Comparison of ENCODE assay signal across 18 mouse cellular contexts in the genomic region with DNA sequence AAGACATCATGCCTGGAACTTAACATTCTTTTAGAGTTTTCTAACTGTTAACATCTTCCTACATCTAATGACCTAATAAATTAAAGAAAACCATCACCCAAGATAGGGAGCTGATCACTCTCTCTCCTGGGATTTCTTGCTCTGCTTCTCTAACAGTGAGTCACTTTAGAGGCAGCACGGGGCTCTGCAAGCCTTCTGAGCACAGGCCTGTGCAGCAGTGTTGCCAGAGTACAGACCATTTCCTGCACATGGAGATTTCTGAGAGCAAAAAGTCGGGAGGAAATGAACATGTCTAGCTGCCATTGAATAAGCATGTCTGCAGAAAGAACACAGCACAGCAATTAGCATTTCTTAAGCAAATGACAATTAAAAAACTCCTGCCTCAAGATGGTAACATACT.
DNase-seq lines count a peak whose midpoint lies in the region; TF ChIP-seq lines count a peak whose summit lies in the region.
"Had no signal": no experiment of that assay in that cellular context is flagged by ENCODE, and none has a peak within 500 bp of the region (broad histone marks: within the 10 kb centered on the region; RNA-seq: fewer than 3 reads in every experiment).

No protein-coding gene starts in this region.

- intact Hi-C loops in gastrocnemius, adult 2 months (cut with DNase I) = no loop called here

- peaks cover 80% of the 10 kb centered on the region for H3K79me3 ChIP-seq in C2C12 (ENCODE audit: low read depth)

- no peak for DNase-seq in gastrocnemius, adult 2 months
- DNase-seq in gastrocnemius, postnatal 4 days (ENCODE audit: low spot score in 2 of 2) = no peak
- peak; percentile 14 for DNase-seq in kidney, adult 9 months
- DNase-seq in kidney, postnatal 36 days = no peak
- DNase-seq in cerebellum, postnatal 14 days = no peak
- no peak for DNase-seq in ovary, adult 18-20 months (ENCODE audit: low spot score)
- DNase-seq: adrenal gland, adult 2 months; cerebellum, adult 9-10 months; layer of hippocampus, adult 9-11 months; thymus, postnatal 14 days had no signal

- peaks cover 95% of the 10 kb centered on the region for H3K79me2 ChIP-seq in C2C12 (ENCODE audit: control insufficient read depth, insufficient read depth)

- H3K4me1 ChIP-seq in embryonic fibroblast, embryonic 13.5 days (ENCODE audit: control insufficient read depth, insufficient read depth, low read length) = peaks cover 20% of the 10 kb centered on the region
- H3K4me1 ChIP-seq: embryonic facial prominence, embryonic 15.5 days; forebrain, embryonic 12.5 days; hindbrain, embryonic 13.5 days; liver, embryonic 12.5 days had no signal

- peaks cover 27% of the 10 kb centered on the region for H3K36me3 ChIP-seq in C2C12 (ENCODE audit: control insufficient read depth, insufficient read depth)
- H3K36me3 ChIP-seq: forebrain, embryonic 12.5 days; liver, embryonic 12.5 days had no signal

- H3K4me3 ChIP-seq in gastrocnemius, adult 2 months = no peak overlapping the region
- H3K4me3 ChIP-seq in C2C12 (ENCODE audit: insufficient read depth, poor library complexity, severe bottlenecking) = no peak overlapping the region
- H3K4me3 ChIP-seq in embryonic fibroblast, embryonic 13.5 days (ENCODE audit: insufficient read depth, low read length) = no peak overlapping the region
- H3K4me3 ChIP-seq: embryonic facial prominence, embryonic 15.5 days; forebrain, embryonic 12.5 days; hindbrain, embryonic 13.5 days; liver, embryonic 12.5 days; lung, embryonic 15.5 days had no signal

- no peak for TF ChIP-seq CTCF in gastrocnemius, adult 2 months (IDR thresholded peaks at IDR 0.05)
- TF ChIP-seq CTCF in C2C12 (IDR thresholded peaks at IDR 0.05; ENCODE audit: control insufficient read depth, insufficient read depth, insufficient read length) = no peak
- TF ChIP-seq CTCF in embryonic fibroblast, embryonic 13.5 days (IDR thresholded peaks at IDR 0.05; ENCODE audit: borderline replicate concordance, insufficient read depth, low read length) = no peak

- no peaks in the 10 kb centered on the region for H3K27me3 ChIP-seq in C2C12 (ENCODE audit: control insufficient read depth, insufficient read depth, insufficient read length)
- H3K27me3 ChIP-seq: embryonic facial prominence, embryonic 15.5 days; forebrain, embryonic 12.5 days; hindbrain, embryonic 13.5 days; liver, embryonic 12.5 days; lung, embryonic 15.5 days had no signal

- H3K27ac ChIP-seq in gastrocnemius, adult 2 months = peak overlapping the region; percentile 51
- H3K27ac ChIP-seq in embryonic fibroblast, embryonic 13.5 days (ENCODE audit: insufficient read depth, low read length) = peak overlapping the region; percentile 87
- H3K27ac ChIP-seq: embryonic facial prominence, embryonic 15.5 days; forebrain, embryonic 12.5 days; hindbrain, embryonic 13.5 days; liver, embryonic 12.5 days; lung, embryonic 15.5 days; stomach, postnatal 0 days had no signal

- TF ChIP-seq POLR2A in embryonic fibroblast, embryonic 13.5 days (IDR thresholded peaks at IDR 0.05; ENCODE audit: low read depth, low read length) = no peak

- H3ac ChIP-seq in C2C12 (ENCODE audit: control insufficient read depth, insufficient read length, low read depth) = no peak overlapping the region

TF ChIP-seq in C2C12, 6 proteins besides CTCF, POLR2A, EP300 and RAD21:
- TF ChIP-seq CEBPB (IDR thresholded peaks at IDR 0.05; ENCODE audit: low read depth) (no peak), MYOG (IDR thresholded peaks at IDR 0.05; ENCODE audit: control insufficient read depth, extremely low read depth, insufficient read length) (no peak), USF1 (IDR thresholded peaks at IDR 0.05; ENCODE audit: low read depth) (no peak), FOSL1 (IDR thresholded peaks at IDR 0.05; ENCODE audit: insufficient read depth, low read length, poor library complexity, severe bottlenecking) (peak; percentile 57), MAX (IDR thresholded peaks at IDR 0.05) (peak; percentile 72), MYOD1 (IDR thresholded peaks at IDR 0.05; ENCODE audit: control insufficient read depth, insufficient read length, low read depth) (no peak)
